Mouse (Mus musculus) mesoderm, embryonic 11.5 days (tissue): Measurements from ENCODE around the gene Sult1a1.

ENCODE experiments used
- DNase-seq: peaks from one replicate; pipeline ENCODE4 v3.0.0-alpha.2; 2012; ENCODE audit warnings: low read depth, low spot score

The Sult1a1 gene

DNA sequence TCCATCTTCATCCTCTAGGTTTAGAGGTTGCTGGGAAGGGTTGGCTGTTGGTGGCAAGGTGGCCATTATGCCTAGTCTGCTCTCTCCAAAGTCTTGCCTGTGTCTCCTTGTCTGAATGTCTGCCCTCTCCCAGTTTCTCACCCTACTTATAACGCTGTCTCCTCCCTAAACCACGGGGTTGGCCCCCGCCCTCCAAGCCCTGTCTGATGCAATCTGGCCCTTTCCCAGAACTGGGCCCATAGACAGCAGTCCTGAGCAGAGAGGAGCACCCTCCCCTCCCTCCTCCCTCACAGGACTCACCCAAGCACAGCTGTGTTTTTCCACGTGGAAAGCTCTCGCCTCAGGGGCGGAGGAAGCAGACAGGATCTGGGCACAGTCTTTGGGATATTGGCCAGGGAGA lies 50.9 kb downstream of the Sult1a1 start:
- DNase-seq, result no peak

DNA sequence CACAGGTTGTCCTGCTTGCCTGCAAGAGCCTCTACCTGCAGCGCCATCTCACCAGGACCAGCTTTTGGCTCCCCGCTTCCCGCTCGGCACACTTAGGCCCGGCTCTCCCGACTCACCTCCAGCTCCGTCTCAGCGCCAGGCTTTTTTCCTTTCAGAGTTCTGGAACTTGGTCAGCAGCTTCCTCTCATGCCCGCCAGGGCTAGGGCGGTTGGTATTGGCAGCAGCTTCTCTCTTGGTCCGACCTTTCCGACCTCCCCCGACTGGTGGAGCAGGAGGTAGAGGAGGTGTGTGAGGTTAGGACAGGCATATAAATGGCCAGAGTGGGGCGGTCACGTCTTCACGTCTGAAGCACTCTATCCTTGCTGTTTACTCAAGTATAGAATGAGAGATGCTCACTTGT lies 51.5 kb downstream of the Sult1a1 start:
- no peak for DNase-seq

DNA sequence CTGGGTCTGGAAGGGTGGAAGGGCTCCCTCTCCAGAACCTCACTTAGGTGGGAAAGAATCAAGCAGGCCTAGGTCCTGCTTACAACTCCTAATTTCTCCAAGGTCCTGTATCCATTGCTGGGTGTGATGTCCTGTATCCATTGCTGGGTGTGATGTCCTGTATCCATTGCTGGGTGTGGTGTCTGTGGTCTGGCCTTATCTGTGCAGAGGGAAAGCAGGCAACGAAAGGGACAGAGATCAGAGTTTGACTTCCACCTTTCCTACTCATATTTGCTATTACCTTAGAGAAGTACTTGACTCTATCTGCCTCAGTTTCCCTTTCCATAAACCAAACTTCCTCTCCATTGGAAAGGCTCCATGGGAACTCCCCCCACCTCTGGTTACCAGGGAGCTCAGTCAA lies 52.9 kb downstream of the Sult1a1 start:
- DNase-seq, result no peak
